Mouse (Mus musculus) kidney, adult 2 months (tissue): ENCODE measurements around the gene Dus3l.

Source experiments
- CTCF ChIP-seq: fragments of 200-500 bp; conservative IDR thresholded peaks from 2 replicates; pipeline ENCODE4 v1.5.1; 2011; ENCODE audit warnings: low read depth, mild to moderate bottlenecking, control low read depth, low read length, moderate library complexity, mixed read lengths; ENCODE audit not compliant: insufficient read depth, insufficient read length
- POLR2A ChIP-seq: fragments of 200-500 bp; IDR thresholded peaks from one replicate; pipeline ENCODE4 v1.6.1; 2011; ENCODE audit warnings: low read depth, low read length, control low read depth

DNA sequence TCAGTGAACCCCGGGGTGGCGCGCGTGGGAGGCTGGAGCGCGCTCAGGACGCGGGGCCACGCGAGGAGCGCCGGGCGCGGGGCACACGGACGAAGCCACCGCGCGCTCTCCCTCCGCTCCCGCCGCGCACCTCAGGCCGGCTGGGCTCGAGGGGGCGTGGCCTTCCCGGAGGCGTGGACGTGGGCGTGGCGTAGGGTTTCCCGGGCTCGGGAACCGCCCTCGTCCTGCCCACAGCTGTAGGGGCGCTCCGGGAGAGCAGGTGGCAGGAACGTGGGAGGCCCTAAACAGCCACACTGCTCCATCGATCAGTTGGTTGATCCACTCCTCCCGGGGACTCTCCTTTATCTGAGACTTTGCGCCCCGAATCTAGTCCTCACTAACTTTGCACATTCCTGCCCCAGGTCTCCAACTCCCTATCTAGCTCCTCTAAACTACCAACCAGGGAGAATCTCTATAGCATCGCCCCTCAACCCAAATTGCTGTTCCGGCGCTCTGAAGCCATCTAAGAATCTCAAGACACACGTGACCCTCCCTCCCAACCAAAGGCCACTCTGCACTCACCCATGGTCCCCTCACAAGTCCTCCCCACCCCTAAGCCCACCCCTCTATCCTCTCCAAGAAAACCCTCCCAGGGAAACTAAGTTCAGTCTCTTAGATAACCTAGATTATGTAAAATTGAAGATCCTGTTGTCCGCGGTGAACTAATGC is 7.0 kb upstream of the Dus3l start, which contains the start of gene Nrtn:
- no peak for TF ChIP-seq CTCF
- no peak for TF ChIP-seq POLR2A
